Mouse (Mus musculus) erythroblast, embryonic 14.5 days (primary cell): ENCODE measurements around the gene Plcl2.

Experiments
- GATA1 ChIP-seq: IDR thresholded peaks from 2 replicates; pipeline ENCODE4 v1.6.1; 2012; ENCODE audit warnings: low read length, inconsistent platforms, mixed read lengths
- TAL1 ChIP-seq: IDR thresholded peaks from 3 replicates; pipeline ENCODE4 v1.6.1; 2012; ENCODE audit warnings: low read length, inconsistent platforms, mixed read lengths

GRCm38 (mm10) chr17:50682696-50683095 lies 173.5 kb downstream of the Plcl2 start:
- no peak for TF ChIP-seq GATA1
- TF ChIP-seq TAL1 = no peak
